Mouse (Mus musculus) megakaryocyte, embryonic 14.5 days (primary cell): Measurements from ENCODE around the gene Klf15.

ENCODE experiments used
- FLI1 ChIP-seq: IDR thresholded peaks from 2 replicates; pipeline ENCODE4 v1.6.1; 2012; ENCODE audit warnings: low read length, inconsistent platforms, mixed read lengths
- GATA1 ChIP-seq: IDR thresholded peaks from 3 replicates; pipeline ENCODE4 v1.6.1; 2012; ENCODE audit warnings: mixed read lengths, low read length, inconsistent platforms, borderline replicate concordance

DNA sequence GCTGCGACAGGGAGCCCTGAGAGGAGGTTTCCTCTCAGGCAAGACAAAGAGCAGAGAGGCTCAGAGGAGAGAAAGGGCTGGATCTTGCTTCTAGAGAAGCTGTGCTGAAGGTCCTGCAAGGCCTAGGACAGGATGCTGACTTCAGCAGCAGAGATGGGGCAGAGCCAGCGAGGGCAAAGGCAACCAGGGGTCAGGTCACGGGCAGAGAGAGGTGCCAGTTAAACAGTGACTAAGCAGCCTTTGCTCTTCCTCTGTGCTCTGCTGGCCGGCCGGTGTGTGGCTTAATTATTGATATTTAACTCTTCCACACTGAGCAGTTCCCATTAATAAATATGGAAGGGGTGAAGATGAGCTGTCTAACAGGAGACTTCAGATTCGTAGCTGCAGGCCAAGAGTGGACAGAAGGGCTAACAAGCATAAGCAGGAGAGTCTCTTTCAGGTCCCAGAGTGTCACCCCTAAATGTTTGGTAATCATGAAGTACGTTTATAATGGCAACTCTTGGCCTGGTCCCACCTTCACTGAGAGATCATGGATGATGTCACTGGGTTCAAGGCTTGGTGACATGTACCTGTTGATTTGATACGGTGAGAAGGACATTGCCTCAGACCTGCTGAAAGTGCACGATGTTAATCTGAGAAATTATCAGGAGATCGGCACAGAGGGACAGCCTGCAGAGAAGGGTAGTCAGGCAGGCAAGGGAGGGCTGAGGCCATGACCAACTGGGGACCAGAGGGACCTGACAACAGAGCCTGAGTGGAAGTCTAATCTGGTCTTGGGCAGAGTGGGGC is 29.8 kb downstream of the Klf15 start:
- TF ChIP-seq GATA1 = no peak
- no peak for TF ChIP-seq FLI1
